Mouse (Mus musculus) kidney, embryonic 15.5 days (tissue): ENCODE data around the gene Plekhs1. TPM values are rescaled to one million over a fixed set of nuclear protein-coding genes. Genes with fewer than 3 reads are reported as not detected.

Experiments used
- ATAC-seq: fragments of 200-750 bp; cut with Nextera tagmentation; replicated peaks from 2 replicates; pipeline ENCODE4 v1.8.0; 2017; ENCODE audit warnings: moderate TSS enrichment; ENCODE audit not compliant: low FRiP score
- H3K27ac ChIP-seq: fragments of 300-500 bp; sonication (generic); 2 replicates; pipeline ENCODE4 v1.5.1; 2015; ENCODE audit warnings: mild to moderate bottlenecking, inconsistent platforms
- H3K27me3 ChIP-seq: fragments of 300-500 bp; sonication (generic); 2 replicates; pipeline ENCODE4 v1.6.1; 2015; ENCODE audit warnings: inconsistent platforms
- H3K36me3 ChIP-seq: fragments of 300-500 bp; sonication (generic); 2 replicates; pipeline ENCODE4 v1.6.1; 2015; ENCODE audit warnings: inconsistent platforms
- H3K4me1 ChIP-seq: fragments of 300-500 bp; sonication (generic); 2 replicates; pipeline ENCODE4 v1.6.1; 2015; ENCODE audit warnings: inconsistent platforms
- H3K4me2 ChIP-seq: fragments of 300-500 bp; sonication (generic); 2 replicates; pipeline ENCODE4 v1.6.1; 2015; ENCODE audit warnings: moderate library complexity, mild to moderate bottlenecking, inconsistent platforms
- H3K4me3 ChIP-seq: fragments of 300-500 bp; sonication (generic); replicated peaks from 2 replicates; pipeline ENCODE4 v1.5.1; 2015; ENCODE audit warnings: mild to moderate bottlenecking, inconsistent platforms
- H3K9ac ChIP-seq: fragments of 300-500 bp; sonication (generic); 2 replicates; pipeline ENCODE4 v1.6.1; 2015; ENCODE audit warnings: mild to moderate bottlenecking, inconsistent platforms
- H3K9me3 ChIP-seq: fragments of 300-500 bp; sonication (generic); replicated peaks from 2 replicates; pipeline ENCODE4 v1.6.1; 2016; ENCODE audit warnings: inconsistent platforms
- WGBS: fragments of 180-500 bp; shearing (Covaris S2); methylation state at CpG from one replicate; pipeline ENCODE4 v1.1.7; 2015; ENCODE audit warnings: mixed read lengths; 5-methylcytosine and 5-hydroxymethylcytosine counted together
- polyA plus RNA-seq: library from polyadenylated mRNA; unstranded; fragments of >200 nt; fragmentation: Nextera tagmentation; extraction: Ambion mirVana; gene quantifications from 2 replicates; pipeline ENCODE4 v1.2.1, GENCODE M21; 2015

The Plekhs1 gene
- 0.74 and 1.0 TPM in 2 replicates for polyA plus RNA-seq

DNA sequence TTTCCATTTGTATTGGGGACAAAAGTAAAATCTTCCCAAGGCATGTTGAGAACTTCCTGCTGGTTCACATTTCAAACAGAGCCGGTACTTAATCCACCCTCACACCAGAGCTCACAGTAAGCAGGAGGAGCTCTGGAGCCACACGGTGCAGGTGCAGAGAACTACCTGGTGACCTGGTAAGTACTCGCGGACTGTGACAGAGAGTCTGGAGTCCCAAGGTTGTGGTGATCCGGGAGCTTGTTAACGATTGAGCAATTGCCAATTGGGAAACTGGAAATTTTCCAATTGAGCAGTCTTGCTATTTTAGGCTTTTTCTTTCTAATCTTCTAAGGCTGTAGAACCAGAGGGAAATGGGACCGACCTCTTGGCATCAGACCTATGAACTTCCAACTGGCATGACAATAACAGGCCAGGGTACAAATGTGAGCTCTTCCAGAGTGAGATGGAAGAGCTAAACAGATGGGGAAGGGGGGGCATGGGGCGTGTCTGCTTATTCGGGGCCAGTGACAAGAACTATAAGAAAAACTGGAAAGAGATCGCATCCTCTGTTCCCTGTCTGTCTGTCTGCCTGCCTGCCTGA, at the start of gene Plekhs1:
Gene Plekhs1, plus strand, starts transcription at position 119 of the 580 bp plus-strand sequence.
- Histone ChIP-seq H3K4me1 (peaks cover 15% of the 10 kb centered on the region), H3K9ac (no peak within 1 kb of the TSS), H3K27me3 (no peaks in the 10 kb centered on the region), H3K4me2 (no peak within 1 kb of the TSS), H3K4me3 (no peak within 1 kb of the TSS), H3K36me3 (no peaks in the 10 kb centered on the region), H3K27ac (no peak within 1 kb of the TSS), H3K9me3 (no peaks in the 10 kb centered on the region)
- WGBS = 71% methylated on average over 10 of the region's 10 CpGs
- ATAC-seq = no peak

DNA sequence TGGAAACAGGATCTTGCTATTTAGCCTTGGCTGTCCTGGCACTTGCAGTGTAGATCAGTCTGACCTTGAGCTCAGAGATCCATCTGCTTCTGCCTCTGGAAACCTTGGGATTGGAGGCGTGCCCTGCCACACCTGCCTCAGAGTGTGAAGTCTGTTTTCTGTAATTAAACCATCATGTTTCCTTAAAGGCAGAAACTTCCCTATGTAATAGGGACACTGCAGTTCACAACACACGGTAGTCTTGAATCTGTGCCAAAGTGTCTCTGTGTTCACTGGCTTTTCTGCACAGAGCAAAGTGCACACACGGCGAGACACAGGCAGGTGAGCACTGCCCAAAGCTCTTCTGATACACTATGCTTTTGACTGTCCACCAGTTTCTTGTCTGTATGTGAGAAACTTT, 43.0 kb upstream of the Plekhs1 start:
- Histone ChIP-seq H3K9me3 (no peaks in the 10 kb centered on the region), H3K27me3 (no peaks in the 10 kb centered on the region), H3K4me3 (no peak overlapping the region), H3K4me2 (no peak overlapping the region), H3K9ac (no peak overlapping the region), H3K27ac (no peak overlapping the region), H3K36me3 (no peaks in the 10 kb centered on the region), H3K4me1 (peaks cover 7% of the 10 kb centered on the region)
- 81% methylated on average over 4 of the region's 4 CpGs for WGBS
- no peak for ATAC-seq

DNA sequence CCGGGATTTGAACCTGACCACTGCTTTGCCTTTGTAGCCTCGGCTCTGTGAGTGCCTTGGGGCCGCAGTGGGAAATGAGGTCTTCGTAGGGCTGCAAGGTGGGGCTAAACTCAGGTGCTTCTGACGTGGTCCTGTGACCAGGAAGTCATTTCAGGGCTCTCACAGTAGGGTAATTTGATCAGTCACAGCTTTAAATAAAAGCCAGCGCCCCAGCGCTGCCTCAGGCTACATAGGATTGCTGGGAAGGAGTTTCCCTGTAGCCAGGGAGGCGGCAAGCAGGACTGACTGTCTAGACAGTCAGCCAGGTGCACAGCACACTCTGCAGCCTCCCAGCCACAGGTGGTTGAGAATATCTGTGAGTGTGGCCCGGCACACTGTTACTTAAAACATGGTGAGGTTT, 42.0 kb upstream of the Plekhs1 start:
- Histone ChIP-seq H3K4me2 (no peak overlapping the region), H3K4me1 (peaks cover 17% of the 10 kb centered on the region), H3K9me3 (no peaks in the 10 kb centered on the region), H3K36me3 (no peaks in the 10 kb centered on the region), H3K9ac (no peak overlapping the region), H3K27ac (no peak overlapping the region), H3K4me3 (no peak overlapping the region), H3K27me3 (no peaks in the 10 kb centered on the region)
- no peak for ATAC-seq
- 50% methylated on average over 9 of the region's 9 CpGs for WGBS

GRCm38 (mm10) chr19:56420345-56420744, 41.1 kb upstream of the Plekhs1 start:
- Histone ChIP-seq H3K9ac (no peak overlapping the region), H3K27ac (no peak overlapping the region), H3K4me2 (no peak overlapping the region), H3K36me3 (peaks cover 2% of the 10 kb centered on the region; the same call in 1 of the 2 replicates), H3K4me1 (peaks cover 21% of the 10 kb centered on the region), H3K9me3 (no peaks in the 10 kb centered on the region), H3K4me3 (no peak overlapping the region), H3K27me3 (no peaks in the 10 kb centered on the region)
- 94% methylated on average over 3 of the region's 3 CpGs for WGBS
- no peak for ATAC-seq

DNA sequence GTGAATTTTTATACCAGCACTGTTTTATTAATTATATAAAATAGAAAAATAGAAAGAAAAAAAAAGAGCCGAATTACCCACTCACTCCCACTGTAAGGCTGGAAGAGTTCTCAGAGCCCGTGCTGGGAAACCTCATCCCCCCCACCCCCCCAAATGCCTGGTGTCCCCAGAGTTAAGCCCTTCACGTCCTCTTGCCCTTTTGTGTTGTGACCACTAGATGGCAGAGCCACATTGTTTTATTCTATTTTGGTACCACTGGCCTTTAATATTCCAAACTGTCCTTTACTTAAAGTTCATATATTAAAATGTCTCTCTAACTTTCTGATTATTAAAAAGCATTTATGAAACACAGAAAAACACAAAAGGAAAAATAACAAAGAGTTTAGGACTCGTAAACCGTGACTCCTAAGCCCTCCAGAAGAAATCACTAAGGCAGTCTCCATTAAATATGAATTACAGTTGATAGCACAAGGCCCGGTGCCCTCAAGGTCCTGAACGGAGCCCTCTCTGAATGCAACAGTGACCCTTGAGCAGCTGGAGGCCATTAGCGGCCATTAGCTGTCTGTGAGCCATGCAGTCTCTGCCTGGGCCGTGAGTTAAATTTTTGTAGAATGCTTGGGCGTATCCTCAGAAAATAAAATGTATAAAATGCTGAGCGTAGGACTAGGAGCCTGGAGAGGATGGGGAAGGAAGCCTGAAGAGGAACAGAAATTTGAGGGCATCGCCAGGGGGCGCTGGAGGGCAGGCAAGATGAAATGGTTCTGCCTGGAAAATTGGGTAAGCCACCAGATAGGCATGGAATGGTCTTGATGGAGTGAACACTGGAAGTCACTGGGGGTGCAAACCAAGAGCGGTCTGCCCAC, 38.7 kb upstream of the Plekhs1 start:
- Histone ChIP-seq H3K4me2 (peak overlapping the region; percentile 20; the same call in 1 of the 2 replicates), H3K4me1 (peaks cover 21% of the 10 kb centered on the region), H3K36me3 (peaks cover 2% of the 10 kb centered on the region; the same call in 1 of the 2 replicates), H3K9ac (no peak overlapping the region), H3K9me3 (no peaks in the 10 kb centered on the region), H3K4me3 (no peak overlapping the region), H3K27ac (peak overlapping the region; percentile 61), H3K27me3 (no peaks in the 10 kb centered on the region)
- WGBS = 18% methylated on average over 14 of the region's 14 CpGs
- peak; percentile 64 for ATAC-seq

GRCm38 (mm10) chr19:56423370-56423769, 38.1 kb upstream of the Plekhs1 start:
- H3K9me3 ChIP-seq = no peaks in the 10 kb centered on the region

GRCm38 (mm10) chr19:56424606-56425395, 36.6 kb upstream of the Plekhs1 start:
- peaks cover 21% of the 10 kb centered on the region for H3K4me1 ChIP-seq
- no peaks in the 10 kb centered on the region for H3K27me3 ChIP-seq
- no peak for ATAC-seq
- H3K4me3 ChIP-seq = no peak overlapping the region
- no peak overlapping the region for H3K4me2 ChIP-seq
- no peak overlapping the region for H3K27ac ChIP-seq
- H3K36me3 ChIP-seq = peaks cover 2% of the 10 kb centered on the region; the same call in 1 of the 2 replicates
- H3K9ac ChIP-seq = no peak overlapping the region
- 79% methylated on average over 17 of the region's 17 CpGs for WGBS
- no peaks in the 10 kb centered on the region for H3K9me3 ChIP-seq

More at GRCm38 (mm10) chr19:56423370-56423769, 38.1 kb upstream of the Plekhs1 start:
- H3K4me1 ChIP-seq = peaks cover 21% of the 10 kb centered on the region
- 46% methylated on average over 12 of the region's 12 CpGs for WGBS
- H3K36me3 ChIP-seq = peaks cover 2% of the 10 kb centered on the region; the same call in 1 of the 2 replicates
- peak; percentile 27; the same call in 1 of the 2 replicates for ATAC-seq
- H3K27me3 ChIP-seq = no peaks in the 10 kb centered on the region
- H3K4me2 ChIP-seq = peak overlapping the region; percentile 20; the same call in 1 of the 2 replicates
- no peak overlapping the region for H3K4me3 ChIP-seq
- H3K27ac ChIP-seq = peak overlapping the region; percentile 18
- no peak overlapping the region for H3K9ac ChIP-seq

- Histone ChIP-seq H3K4me1 (peaks cover 21% of the 10 kb centered on the region), H3K9ac (no peak overlapping the region), H3K4me3 (no peak overlapping the region), H3K36me3 (peaks cover 2% of the 10 kb centered on the region; the same call in 1 of the 2 replicates), H3K27me3 (no peaks in the 10 kb centered on the region), H3K9me3 (no peaks in the 10 kb centered on the region), H3K4me2 (no peak overlapping the region), H3K27ac (no peak overlapping the region)
- ATAC-seq = no peak
- 77% methylated on average over 9 of the region's 9 CpGs for WGBS
Observed at GRCm38 (mm10) chr19:56425492-56425891, 35.9 kb upstream of the Plekhs1 start.

GRCm38 (mm10) chr19:56430369-56430768, 31.1 kb upstream of the Plekhs1 start:
- Histone ChIP-seq H3K4me1 (peaks cover 10% of the 10 kb centered on the region), H3K4me3 (no peak overlapping the region), H3K27ac (no peak overlapping the region), H3K9me3 (no peaks in the 10 kb centered on the region), H3K4me2 (no peak overlapping the region), H3K27me3 (no peaks in the 10 kb centered on the region), H3K9ac (no peak overlapping the region), H3K36me3 (peaks cover 18% of the 10 kb centered on the region)
- no peak for ATAC-seq
- WGBS = 55% methylated on average over 8 of the region's 8 CpGs

GRCm38 (mm10) chr19:56432706-56433105, 28.7 kb upstream of the Plekhs1 start:
- peaks cover 33% of the 10 kb centered on the region for H3K36me3 ChIP-seq
- WGBS = 44% methylated on average over 10 of the region's 10 CpGs
- H3K4me3 ChIP-seq = no peak overlapping the region
- H3K27ac ChIP-seq = no peak overlapping the region
- H3K9me3 ChIP-seq = no peaks in the 10 kb centered on the region
- H3K27me3 ChIP-seq = no peaks in the 10 kb centered on the region
- ATAC-seq = no peak
- H3K9ac ChIP-seq = no peak overlapping the region
- peaks cover 13% of the 10 kb centered on the region for H3K4me1 ChIP-seq
- no peak overlapping the region for H3K4me2 ChIP-seq

DNA sequence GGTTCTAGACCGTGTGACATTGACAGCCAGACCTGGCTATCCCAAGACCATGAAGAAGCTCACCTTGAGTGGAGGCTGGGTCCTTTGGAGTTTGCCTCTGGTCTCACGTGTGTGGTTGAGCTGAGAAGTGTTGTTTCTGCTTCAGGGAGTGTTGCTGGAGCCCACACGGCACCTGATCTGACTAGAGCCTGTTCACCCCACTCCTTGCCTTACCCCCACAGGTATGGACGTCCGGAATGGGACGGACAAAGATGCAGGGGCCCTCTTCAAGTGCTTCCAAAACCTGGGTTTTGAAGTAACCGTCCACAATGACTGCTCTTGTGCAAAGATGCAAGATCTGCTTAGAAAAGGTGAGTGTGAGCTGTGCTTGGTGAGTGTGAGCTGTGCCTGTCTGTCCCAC, 27.9 kb upstream of the Plekhs1 start:
- Histone ChIP-seq H3K27ac (no peak overlapping the region), H3K36me3 (peaks cover 33% of the 10 kb centered on the region), H3K9ac (no peak overlapping the region), H3K4me1 (peaks cover 13% of the 10 kb centered on the region), H3K4me3 (no peak overlapping the region), H3K4me2 (no peak overlapping the region), H3K9me3 (no peaks in the 10 kb centered on the region), H3K27me3 (no peaks in the 10 kb centered on the region)
- 87% methylated on average over 7 of the region's 7 CpGs for WGBS
- ATAC-seq = no peak
